In the genomic region with DNA sequence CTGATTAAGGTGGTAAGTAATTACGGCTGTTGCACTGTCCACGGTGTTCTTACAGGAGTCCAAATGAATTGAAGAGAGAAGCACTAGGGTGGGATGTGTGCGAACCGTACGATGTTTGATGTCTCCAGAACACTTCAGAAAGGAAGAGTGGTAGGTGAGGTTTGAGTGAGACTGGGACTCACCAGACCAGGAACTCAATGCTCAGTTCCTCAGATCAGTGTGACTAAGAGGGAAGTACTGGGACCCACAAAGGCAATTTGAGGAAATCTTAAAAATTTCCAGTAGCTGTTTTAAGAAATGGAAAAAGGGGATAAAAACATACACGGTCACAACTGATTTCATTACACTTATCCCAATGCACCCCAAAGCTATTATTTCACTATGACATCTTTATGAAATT, we compare ENCODE assay signal across 17 mouse cellular contexts.
A peak's percentile ranks its signal among the peaks of the same experiment; 100 is the strongest.
ATAC-seq and TF ChIP-seq lines count a peak whose summit lies in the region.
"Had no signal": no experiment of that assay in that cellular context is flagged by ENCODE, and none has a peak within 500 bp of the region (broad histone marks: within the 10 kb centered on the region; RNA-seq: fewer than 3 reads in every experiment).

No protein-coding gene starts in this region.

- H3K9me3 ChIP-seq in kidney, embryonic 16.5 days (ENCODE audit: low read length) = no peaks in the 10 kb centered on the region
- H3K9me3 ChIP-seq: embryonic facial prominence, embryonic 13.5 days; embryonic facial prominence, embryonic 15.5 days; forebrain, embryonic 10.5 days; forebrain, embryonic 13.5 days; forebrain, embryonic 15.5 days had no signal

- no peaks in the 10 kb centered on the region for H3K36me3 ChIP-seq in kidney, embryonic 16.5 days (ENCODE audit: insufficient read depth, low read length)
- H3K36me3 ChIP-seq: embryonic facial prominence, embryonic 13.5 days; embryonic facial prominence, embryonic 15.5 days; forebrain, embryonic 10.5 days; forebrain, embryonic 15.5 days; G1E had no signal

- no peaks in the 10 kb centered on the region for H3K27me3 ChIP-seq in kidney, embryonic 16.5 days (ENCODE audit: insufficient read depth, low read length)
- H3K27me3 ChIP-seq: CH12.LX; embryonic facial prominence, embryonic 13.5 days; embryonic facial prominence, embryonic 15.5 days; forebrain, embryonic 13.5 days; forebrain, embryonic 15.5 days; Patski had no signal

- H3K27ac ChIP-seq in bone marrow macrophage, adult 2 months (ENCODE audit: insufficient read depth, low read depth, low read length) = 0 out of 2 replicates have a peak overlapping the region, but pooled peaks have one; percentile 17
- H3K27ac ChIP-seq in kidney, embryonic 16.5 days (ENCODE audit: low read length) = no peak overlapping the region
- H3K27ac ChIP-seq: embryonic facial prominence, embryonic 13.5 days; embryonic facial prominence, embryonic 15.5 days; forebrain, embryonic 10.5 days; forebrain, embryonic 13.5 days; forebrain, embryonic 15.5 days had no signal

- H3K9ac ChIP-seq in kidney, embryonic 16.5 days (replicated peaks; ENCODE audit: low read length) = no peak overlapping the region
- H3K9ac ChIP-seq: embryonic facial prominence, embryonic 13.5 days; embryonic facial prominence, embryonic 15.5 days; forebrain, embryonic 13.5 days; forebrain, embryonic 15.5 days; forebrain, postnatal 0 days had no signal

- no peak overlapping the region for H3K4me2 ChIP-seq in kidney, embryonic 16.5 days (replicated peaks; ENCODE audit: low read depth, low read length)
- H3K4me2 ChIP-seq: embryonic facial prominence, embryonic 13.5 days; embryonic facial prominence, embryonic 15.5 days; forebrain, embryonic 13.5 days; forebrain, embryonic 15.5 days had no signal

- H3K4me1 ChIP-seq in bone marrow macrophage, adult 2 months (ENCODE audit: control insufficient read depth, insufficient read depth, low read length) = peaks cover 13% of the 10 kb centered on the region
- H3K4me1 ChIP-seq in kidney, embryonic 16.5 days (ENCODE audit: insufficient read depth, low read length) = no peaks in the 10 kb centered on the region; the same call in 1 of the 2 replicates
- H3K4me1 ChIP-seq: embryonic facial prominence, embryonic 15.5 days; forebrain, embryonic 10.5 days; forebrain, embryonic 13.5 days; forebrain, embryonic 15.5 days had no signal

- no peak for TF ChIP-seq CTCF in bone marrow macrophage, adult 2 months (IDR thresholded peaks at IDR 0.05; ENCODE audit: low read depth, low read length)

- WGBS in kidney, embryonic 16.5 days = 81% methylated on average over 6 of the region's 6 CpGs

- no peak for TF ChIP-seq POLR2A in bone marrow macrophage, adult 2 months (IDR thresholded peaks at IDR 0.05; ENCODE audit: borderline replicate concordance, low read depth, low read length)

- H3K4me3 ChIP-seq in bone marrow macrophage, adult 2 months (ENCODE audit: insufficient read depth, low read length) = no peak overlapping the region
- no peak overlapping the region for H3K4me3 ChIP-seq in kidney, embryonic 16.5 days (ENCODE audit: low read length)
- H3K4me3 ChIP-seq: embryonic facial prominence, embryonic 13.5 days; embryonic facial prominence, embryonic 15.5 days; erythroblast, embryonic 14.5 days; forebrain, embryonic 10.5 days; forebrain, embryonic 13.5 days; forebrain, embryonic 15.5 days had no signal

- peak; percentile 48 for ATAC-seq in granulocyte monocyte progenitor cell, adult 5-6 weeks (replicated peaks; ENCODE audit: poor library complexity, severe bottlenecking)
- peak; percentile 70; the same call in 1 of the 2 replicates for ATAC-seq in megakaryocyte progenitor cell, adult 5-6 weeks (replicated peaks; ENCODE audit: poor library complexity)
- no peak for ATAC-seq in kidney, embryonic 16.5 days (ENCODE audit: low FRiP score, low TSS enrichment)
- ATAC-seq in megakaryocyte-erythroid progenitor cell, adult 5-6 weeks (replicated peaks; ENCODE audit: low FRiP score, low TSS enrichment, poor library complexity, severe bottlenecking) = no peak
- ATAC-seq: activated CD4-positive, CD25-positive, alpha-beta regulatory T cell, adult 4 months; CD4-positive, CD25-positive, alpha-beta regulatory T cell, adult 4 months; forebrain, embryonic 13.5 days; forebrain, embryonic 15.5 days; forebrain, postnatal 0 days; Patski had no signal

Comparison
In these comparisons a context has a peak if more than half of its experiments do, and no peak if none do; other contexts are left out.
1. ATAC-seq: peak in granulocyte monocyte progenitor cell, adult 5-6 weeks (single experiment) and megakaryocyte progenitor cell, adult 5-6 weeks (single experiment); none in kidney, embryonic 16.5 days (single experiment) and megakaryocyte-erythroid progenitor cell, adult 5-6 weeks (single experiment).